Mouse (Mus musculus): Measurements from ENCODE around the gene Gm45717. TPM values are rescaled to one million over a fixed set of nuclear protein-coding genes. Genes with fewer than 3 reads are reported as not detected.

The Gm45717 gene
- total and polyA plus RNA-seq, 2 experiments from 2014 or later, result 0.38 TPM; not detected in 1

DNA sequence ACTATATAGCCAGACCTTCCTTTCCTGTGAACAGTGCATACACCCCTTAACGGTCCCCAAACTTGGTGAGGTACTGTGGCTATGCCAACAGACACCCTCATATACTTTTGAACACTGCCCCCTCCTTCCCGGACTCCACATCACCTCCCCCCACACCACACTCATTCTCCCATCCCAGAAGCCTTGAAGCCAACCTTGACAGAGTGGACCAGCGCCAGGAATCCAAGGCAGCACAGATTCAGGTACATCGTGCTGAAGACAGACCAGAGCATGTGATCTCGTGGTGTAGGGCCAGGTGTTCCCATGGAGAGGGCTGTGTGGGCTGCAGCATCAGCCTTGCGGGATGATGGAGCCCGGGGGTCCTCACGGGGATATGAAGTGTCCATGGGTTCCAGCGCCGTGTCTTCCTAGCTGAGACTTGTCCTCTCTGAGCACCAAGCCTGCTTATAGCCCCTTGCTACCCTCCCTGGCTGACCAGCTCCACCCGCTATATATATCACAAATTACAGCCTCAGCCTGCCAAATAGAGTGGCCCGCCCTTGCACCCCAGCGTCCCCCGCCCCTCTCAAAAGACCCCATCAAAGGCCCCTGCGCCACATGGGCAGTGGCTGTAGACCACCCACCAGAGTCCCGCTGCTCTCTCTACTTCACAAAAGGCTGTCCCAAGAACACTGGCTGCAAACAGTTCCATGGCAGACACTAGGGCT is 5.8 kb downstream of the Gm45717 start, which contains the start of gene Ifitm5:
TSS of gene Ifitm5 (minus strand) at position 468 of the 707 bp plus-strand sequence.
- no peaks in the 10 kb centered on the region for H3K9me3 ChIP-seq (ENCODE audit: low read length)
- DNase-seq (ENCODE audit: low spot score) (no peak), ATAC-seq (no peak; the same call in 1 of the 2 replicates)
- no peaks in the 10 kb centered on the region for H3K27me3 ChIP-seq (ENCODE audit: insufficient read depth, low read length)
- no peaks in the 10 kb centered on the region for H3K36me3 ChIP-seq (ENCODE audit: insufficient read depth, low read length)
- no peak for TF ChIP-seq CTCF (IDR thresholded peaks at IDR 0.05; ENCODE audit: low read depth)
- H3K4me1 ChIP-seq (ENCODE audit: insufficient read depth, low read length), result peaks cover 4% of the 10 kb centered on the region; the same call in 1 of the 2 replicates
- 76% methylated on average over 16 of the region's 16 CpGs for WGBS
- no peak within 1 kb of the TSS for H3K27ac ChIP-seq
- no peak within 1 kb of the TSS for H3K4me3 ChIP-seq (ENCODE audit: low read length)
- no peak within 1 kb of the TSS for H3K4me2 ChIP-seq (ENCODE audit: low read depth, low read length)
- H3K9ac ChIP-seq (replicated peaks; ENCODE audit: low read length), result no peak within 1 kb of the TSS

DNA sequence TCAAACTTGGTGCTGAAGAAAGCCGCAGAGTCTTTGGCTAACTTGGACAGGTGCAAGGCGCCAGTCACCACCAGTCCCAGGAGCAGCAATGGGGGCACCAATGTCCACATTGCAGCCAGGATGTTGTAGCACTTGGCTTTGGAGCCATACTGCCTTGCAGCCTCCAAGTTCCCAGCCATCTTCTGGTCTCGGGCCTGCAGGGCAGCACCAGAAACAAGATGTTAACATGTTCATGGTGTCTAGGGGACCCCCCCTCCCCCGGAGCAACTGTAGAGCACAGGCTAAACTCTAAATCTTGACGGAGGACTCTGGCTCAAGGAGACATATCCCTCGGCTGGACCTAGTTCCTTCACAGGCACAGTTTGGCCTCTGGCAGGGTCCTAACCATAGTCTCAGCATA is 6.5 kb downstream of the Gm45717 start:
- TF ChIP-seq CTCF (IDR thresholded peaks at IDR 0.05; ENCODE audit: low read depth), result no peak
- ATAC-seq, result no peak

DNA sequence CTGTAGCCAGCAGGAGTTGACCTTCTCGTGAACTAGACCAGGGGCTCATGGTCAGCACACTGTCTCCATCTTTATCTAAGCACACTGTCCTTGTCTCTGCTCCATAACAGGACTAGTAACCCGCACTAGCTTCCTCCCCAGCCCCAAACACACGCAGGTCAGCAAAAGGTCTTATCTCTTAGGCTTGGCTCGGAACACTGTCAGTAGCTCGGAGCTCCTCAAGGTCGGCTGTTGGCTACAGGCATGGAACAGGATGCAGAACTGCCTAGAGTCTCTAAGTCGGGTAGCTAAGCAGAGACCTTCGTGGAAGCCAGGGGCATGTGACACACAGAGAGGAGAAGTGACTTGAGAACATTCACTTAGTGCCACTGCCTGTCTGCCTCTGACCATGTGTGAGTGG is 7.6 kb downstream of the Gm45717 start:
- no peak for ATAC-seq

More for the DNA sequence above, 6.5 kb downstream of the Gm45717 start:
- no peaks in the 10 kb centered on the region for H3K27me3 ChIP-seq (ENCODE audit: insufficient read depth, low read length)
- H3K9ac ChIP-seq (replicated peaks; ENCODE audit: low read length), result no peak overlapping the region
- no peak for DNase-seq (ENCODE audit: low spot score)
- peaks cover 4% of the 10 kb centered on the region; the same call in 1 of the 2 replicates for H3K4me1 ChIP-seq (ENCODE audit: insufficient read depth, low read length)
- no peaks in the 10 kb centered on the region for H3K36me3 ChIP-seq (ENCODE audit: insufficient read depth, low read length)
- no peak overlapping the region for H3K27ac ChIP-seq
- no peaks in the 10 kb centered on the region for H3K9me3 ChIP-seq (ENCODE audit: low read length)
- H3K4me3 ChIP-seq (ENCODE audit: low read length), result no peak overlapping the region
- H3K4me2 ChIP-seq (ENCODE audit: low read depth, low read length), result no peak overlapping the region
- WGBS, result 85% methylated on average over 6 of the region's 6 CpGs

DNA sequence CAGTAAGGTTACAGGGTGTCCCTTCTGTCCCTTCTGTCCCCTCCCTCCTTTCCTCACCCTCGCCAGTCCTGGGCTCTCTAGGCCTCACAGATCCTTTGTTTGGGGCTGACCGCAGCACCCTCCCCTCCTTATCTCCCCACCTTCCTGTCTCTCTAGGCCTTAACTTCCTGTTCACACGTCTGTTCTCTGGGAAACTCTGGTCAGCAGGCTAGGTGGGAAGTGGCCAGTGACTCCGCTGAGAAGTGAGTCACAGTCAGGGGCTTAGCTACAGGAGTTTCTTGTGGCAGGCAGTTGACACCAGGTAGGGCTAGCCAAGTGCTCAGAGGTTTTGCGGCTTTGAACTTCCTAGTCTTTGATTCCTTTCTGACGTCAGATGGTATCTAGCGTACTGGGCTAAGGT is 8.8 kb downstream of the Gm45717 start:
- H3K9me3 ChIP-seq (ENCODE audit: low read length), result no peaks in the 10 kb centered on the region
- H3K4me1 ChIP-seq (ENCODE audit: insufficient read depth, low read length), result peaks cover 9% of the 10 kb centered on the region; the same call in 1 of the 2 replicates
- H3K27ac ChIP-seq, result no peak overlapping the region
- no peaks in the 10 kb centered on the region for H3K36me3 ChIP-seq (ENCODE audit: insufficient read depth, low read length)
- ATAC-seq (no peak), DNase-seq (ENCODE audit: low spot score) (no peak)
- WGBS, result 84% methylated on average over 7 of the region's 7 CpGs
- no peak overlapping the region for H3K4me2 ChIP-seq (ENCODE audit: low read depth, low read length)
- no peak overlapping the region for H3K9ac ChIP-seq (replicated peaks; ENCODE audit: low read length)
- H3K27me3 ChIP-seq (ENCODE audit: insufficient read depth, low read length), result no peaks in the 10 kb centered on the region
- no peak for TF ChIP-seq CTCF (IDR thresholded peaks at IDR 0.05; ENCODE audit: low read depth)
- H3K4me3 ChIP-seq (ENCODE audit: low read length), result no peak overlapping the region

More for the DNA sequence above, 7.6 kb downstream of the Gm45717 start:
- Histone ChIP-seq H3K36me3 (ENCODE audit: insufficient read depth, low read length) (no peaks in the 10 kb centered on the region), H3K27ac (no peak overlapping the region), H3K4me1 (ENCODE audit: insufficient read depth, low read length) (peaks cover 4% of the 10 kb centered on the region; the same call in 1 of the 2 replicates), H3K27me3 (ENCODE audit: insufficient read depth, low read length) (no peaks in the 10 kb centered on the region), H3K4me3 (ENCODE audit: low read length) (no peak overlapping the region), H3K9me3 (ENCODE audit: low read length) (no peaks in the 10 kb centered on the region), H3K9ac (replicated peaks; ENCODE audit: low read length) (no peak overlapping the region), H3K4me2 (ENCODE audit: low read depth, low read length) (no peak overlapping the region)
- no peak for DNase-seq (ENCODE audit: low spot score)
- WGBS, result 90% methylated on average over 8 of the region's 8 CpGs
- no peak for TF ChIP-seq CTCF (IDR thresholded peaks at IDR 0.05; ENCODE audit: low read depth)

DNA sequence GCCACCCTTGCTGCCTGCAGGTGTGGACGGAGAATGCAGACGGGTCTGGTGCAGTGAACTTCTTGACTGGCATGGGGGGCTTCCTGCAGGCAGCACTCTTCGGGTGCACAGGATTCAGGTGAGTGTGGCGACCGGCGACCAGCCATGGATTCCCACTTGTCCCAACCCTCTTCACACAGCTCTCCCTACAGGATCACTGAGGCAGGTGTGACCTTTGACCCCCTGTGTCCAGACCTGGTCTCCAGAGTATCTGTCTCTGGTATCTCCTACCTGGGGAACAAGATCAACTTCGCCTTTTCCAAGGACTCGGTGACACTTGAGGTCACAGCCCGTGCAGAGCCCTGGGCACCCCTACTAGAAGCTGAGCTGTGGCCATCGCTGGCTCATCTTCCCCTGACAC is 9.4 kb downstream of the Gm45717 start:
- no peak for TF ChIP-seq CTCF (IDR thresholded peaks at IDR 0.05; ENCODE audit: low read depth)
- Histone ChIP-seq H3K4me1 (ENCODE audit: insufficient read depth, low read length) (peaks cover 10% of the 10 kb centered on the region; the same call in 1 of the 2 replicates), H3K4me2 (ENCODE audit: low read depth, low read length) (no peak overlapping the region), H3K4me3 (ENCODE audit: low read length) (no peak overlapping the region), H3K9me3 (ENCODE audit: low read length) (no peaks in the 10 kb centered on the region), H3K27me3 (ENCODE audit: insufficient read depth, low read length) (no peaks in the 10 kb centered on the region), H3K36me3 (ENCODE audit: insufficient read depth, low read length) (no peaks in the 10 kb centered on the region), H3K9ac (replicated peaks; ENCODE audit: low read length) (no peak overlapping the region), H3K27ac (no peak overlapping the region)
- no peak for DNase-seq (ENCODE audit: low spot score)
- no peak for ATAC-seq
- WGBS, result 91% methylated on average over 10 of the region's 10 CpGs

DNA sequence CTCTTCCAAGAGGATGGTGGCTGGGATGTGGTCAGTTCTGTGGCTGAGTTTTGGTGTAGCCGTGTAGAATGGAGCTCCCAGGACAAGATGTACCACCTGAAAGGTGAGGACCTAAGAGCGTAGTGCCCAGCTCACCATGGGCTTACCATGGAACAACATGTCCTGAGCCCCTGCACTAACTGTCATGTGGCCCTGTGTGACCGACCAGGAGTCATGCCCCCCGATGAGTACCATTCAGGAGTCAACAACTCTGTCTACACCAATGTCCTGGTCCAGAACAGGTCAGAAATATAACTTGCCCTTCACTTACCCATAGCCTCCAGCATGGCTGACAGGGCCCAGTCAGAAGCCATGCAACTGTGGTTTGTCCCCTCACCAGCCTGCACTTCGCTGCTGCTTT is 10.5 kb downstream of the Gm45717 start:
- Histone ChIP-seq H3K4me1 (ENCODE audit: insufficient read depth, low read length) (0 out of 2 replicates have a peak, but pooled peaks cover 5% of the 10 kb centered on the region), H3K9me3 (ENCODE audit: low read length) (no peaks in the 10 kb centered on the region), H3K27ac (no peak overlapping the region), H3K9ac (replicated peaks; ENCODE audit: low read length) (no peak overlapping the region), H3K27me3 (ENCODE audit: insufficient read depth, low read length) (no peaks in the 10 kb centered on the region), H3K36me3 (ENCODE audit: insufficient read depth, low read length) (no peaks in the 10 kb centered on the region), H3K4me2 (ENCODE audit: low read depth, low read length) (no peak overlapping the region), H3K4me3 (ENCODE audit: low read length) (no peak overlapping the region)
- 92% methylated on average over 5 of the region's 5 CpGs for WGBS
- no peak for TF ChIP-seq CTCF (IDR thresholded peaks at IDR 0.05; ENCODE audit: low read depth)
- DNase-seq (ENCODE audit: low spot score) (no peak), ATAC-seq (no peak)

DNA sequence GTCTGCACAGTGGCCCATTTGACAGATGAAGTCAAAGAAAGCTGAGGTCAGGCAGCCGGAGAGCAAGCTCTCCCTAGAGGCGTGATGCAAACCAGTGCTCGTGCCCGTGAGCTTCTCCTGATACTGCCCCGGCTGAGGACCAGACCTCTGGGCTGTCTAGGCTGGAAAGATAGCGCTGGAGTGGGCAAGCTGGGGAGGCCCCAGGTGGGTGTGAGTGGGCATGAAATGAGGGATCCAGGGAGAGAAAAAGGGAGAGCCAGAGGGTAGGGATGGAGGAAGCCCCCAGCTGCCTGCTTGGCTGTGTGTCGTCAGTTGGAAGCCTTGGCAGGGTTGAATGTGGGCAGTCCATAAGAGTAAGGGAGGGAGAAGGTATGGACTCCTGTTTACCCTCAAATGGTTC is 11.5 kb downstream of the Gm45717 start:
- no peaks in the 10 kb centered on the region for H3K36me3 ChIP-seq (ENCODE audit: insufficient read depth, low read length)
- ATAC-seq (no peak), DNase-seq (ENCODE audit: low spot score) (no peak)
- 0 out of 2 replicates have a peak, but pooled peaks cover 5% of the 10 kb centered on the region for H3K4me1 ChIP-seq (ENCODE audit: insufficient read depth, low read length)
- no peak overlapping the region for H3K4me3 ChIP-seq (ENCODE audit: low read length)
- H3K9ac ChIP-seq (replicated peaks; ENCODE audit: low read length), result no peak overlapping the region
- H3K27me3 ChIP-seq (ENCODE audit: insufficient read depth, low read length), result no peaks in the 10 kb centered on the region
- TF ChIP-seq CTCF (IDR thresholded peaks at IDR 0.05; ENCODE audit: low read depth), result no peak
- H3K27ac ChIP-seq, result no peak overlapping the region
- H3K9me3 ChIP-seq (ENCODE audit: low read length), result no peaks in the 10 kb centered on the region
- H3K4me2 ChIP-seq (ENCODE audit: low read depth, low read length), result no peak overlapping the region
- WGBS, result 89% methylated on average over 7 of the region's 7 CpGs

Data from hindbrain, postnatal 0 days (tissue).